Mouse (Mus musculus): ENCODE measurements around the gene Dnaaf1.

GRCm38 (mm10) chr8:119606224-119606623 is 31.2 kb downstream of the Dnaaf1 start:
- no peak for TF ChIP-seq GATA1 (IDR thresholded peaks at IDR 0.05; ENCODE audit: low read length)
- no peak for TF ChIP-seq TAL1 (IDR thresholded peaks at IDR 0.05; ENCODE audit: low read length)
